Mouse (Mus musculus) ovary, postnatal 36 days (tissue): ENCODE measurements around the gene Phlpp1.

ENCODE experiments used
- DNase-seq: peaks from one replicate; pipeline ENCODE4 v3.0.0; 2022; ENCODE audit warnings: low spot score, mixed read lengths

Phlpp1 gene

GRCm38 (mm10) chr1:106164111-106164510, 7.4 kb upstream of the Phlpp1 start:
- DNase-seq: no peak

DNA sequence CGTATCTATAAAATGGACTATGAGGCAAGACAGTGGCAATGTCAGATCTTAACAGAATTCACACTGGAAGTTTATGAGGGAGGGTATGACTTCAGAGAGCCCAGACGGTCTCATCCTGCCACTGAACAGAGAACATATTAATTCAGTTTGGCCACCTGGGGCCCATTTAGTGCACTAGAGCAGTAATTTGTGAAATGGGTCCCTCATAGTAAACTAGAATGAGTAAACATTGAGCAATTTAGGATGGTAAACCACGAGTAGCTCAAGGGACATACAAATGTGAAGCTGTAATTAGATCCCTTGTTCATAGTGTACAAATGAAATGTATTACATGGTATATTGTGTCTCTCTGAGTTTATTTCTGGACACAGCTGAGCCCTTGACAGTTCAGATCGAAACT, 3.6 kb upstream of the Phlpp1 start:
- DNase-seq: no peak

DNA sequence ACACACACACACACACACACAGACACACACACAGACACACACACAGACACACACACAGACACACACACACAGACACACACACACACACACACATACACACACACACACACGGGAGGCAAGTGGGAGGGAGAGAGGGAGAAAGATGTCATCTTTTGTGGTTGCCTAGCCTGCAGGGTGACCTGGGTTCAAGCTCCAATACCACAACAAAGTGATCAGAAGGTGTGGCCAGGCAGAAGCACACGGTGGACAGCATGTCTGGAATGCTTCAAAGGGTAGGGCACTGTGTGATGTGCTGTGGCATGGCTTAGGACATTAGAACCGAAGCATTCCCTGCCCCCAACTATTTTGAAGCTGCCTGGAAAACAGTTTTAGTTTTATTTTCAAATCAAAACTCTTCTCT, 2.8 kb upstream of the Phlpp1 start:
- no peak for DNase-seq

- no peak for DNase-seq
Observed at GRCm38 (mm10) chr1:106169741-106170265, 1.7 kb upstream of the Phlpp1 start.

- DNase-seq: peak; percentile 62
Observed at GRCm38 (mm10) chr1:106172301-106172930, 864 bp downstream of the Phlpp1 start.

DNA sequence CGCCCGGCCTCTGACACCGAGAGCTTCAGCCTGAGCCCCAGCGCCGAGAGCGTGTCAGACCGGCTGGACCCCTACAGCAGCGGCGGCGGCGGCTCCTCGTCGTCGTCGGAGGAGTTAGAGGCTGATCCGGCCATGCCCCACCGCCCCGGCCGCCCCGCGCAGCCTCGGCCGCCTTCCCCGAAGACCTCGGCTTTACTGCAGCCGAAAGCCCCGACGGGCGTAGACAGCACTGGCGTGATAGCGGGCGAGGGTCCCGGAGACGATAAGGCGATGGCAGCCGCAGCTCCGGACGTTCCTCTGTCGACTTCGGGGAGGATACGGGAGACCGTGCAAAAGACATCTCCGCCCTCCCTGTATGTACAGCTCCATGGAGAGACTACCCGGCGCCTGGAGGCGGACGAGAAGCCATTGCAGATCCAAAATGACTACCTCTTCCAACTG, 1.4 kb downstream of the Phlpp1 start:
- peak; percentile 43 for DNase-seq

DNA sequence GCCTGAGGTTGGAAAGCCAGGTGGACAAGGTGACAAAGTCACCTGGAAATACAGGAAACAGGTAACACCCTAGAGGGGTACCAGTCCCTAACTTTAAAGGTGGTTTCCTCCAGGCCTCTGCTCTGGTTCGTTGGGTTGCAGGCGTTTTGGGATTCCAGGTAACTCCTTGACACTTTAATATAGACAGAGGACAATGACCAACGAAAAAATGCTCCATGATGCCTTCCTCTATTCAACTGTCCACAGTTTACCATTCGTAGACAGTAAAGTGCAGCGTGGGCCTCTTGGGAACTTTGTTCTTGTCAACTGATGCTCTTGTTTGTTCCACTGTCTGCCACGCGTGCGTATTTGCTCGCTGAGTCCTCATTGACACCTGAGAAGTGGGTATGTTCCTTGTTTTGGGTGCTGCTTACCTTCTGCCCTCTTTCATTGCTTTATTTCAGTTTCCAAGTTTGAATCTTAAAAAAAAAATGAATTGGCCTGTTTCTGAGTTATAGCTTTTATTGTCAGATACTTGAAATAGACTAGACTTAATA, 2.1 kb downstream of the Phlpp1 start:
- no peak for DNase-seq

GRCm38 (mm10) chr1:106174598-106174997, 3.0 kb downstream of the Phlpp1 start:
- DNase-seq: no peak

GRCm38 (mm10) chr1:106175360-106175759, 3.8 kb downstream of the Phlpp1 start:
- DNase-seq: no peak

- DNase-seq: no peak
Observed at GRCm38 (mm10) chr1:106176791-106177190, 5.2 kb downstream of the Phlpp1 start.

DNA sequence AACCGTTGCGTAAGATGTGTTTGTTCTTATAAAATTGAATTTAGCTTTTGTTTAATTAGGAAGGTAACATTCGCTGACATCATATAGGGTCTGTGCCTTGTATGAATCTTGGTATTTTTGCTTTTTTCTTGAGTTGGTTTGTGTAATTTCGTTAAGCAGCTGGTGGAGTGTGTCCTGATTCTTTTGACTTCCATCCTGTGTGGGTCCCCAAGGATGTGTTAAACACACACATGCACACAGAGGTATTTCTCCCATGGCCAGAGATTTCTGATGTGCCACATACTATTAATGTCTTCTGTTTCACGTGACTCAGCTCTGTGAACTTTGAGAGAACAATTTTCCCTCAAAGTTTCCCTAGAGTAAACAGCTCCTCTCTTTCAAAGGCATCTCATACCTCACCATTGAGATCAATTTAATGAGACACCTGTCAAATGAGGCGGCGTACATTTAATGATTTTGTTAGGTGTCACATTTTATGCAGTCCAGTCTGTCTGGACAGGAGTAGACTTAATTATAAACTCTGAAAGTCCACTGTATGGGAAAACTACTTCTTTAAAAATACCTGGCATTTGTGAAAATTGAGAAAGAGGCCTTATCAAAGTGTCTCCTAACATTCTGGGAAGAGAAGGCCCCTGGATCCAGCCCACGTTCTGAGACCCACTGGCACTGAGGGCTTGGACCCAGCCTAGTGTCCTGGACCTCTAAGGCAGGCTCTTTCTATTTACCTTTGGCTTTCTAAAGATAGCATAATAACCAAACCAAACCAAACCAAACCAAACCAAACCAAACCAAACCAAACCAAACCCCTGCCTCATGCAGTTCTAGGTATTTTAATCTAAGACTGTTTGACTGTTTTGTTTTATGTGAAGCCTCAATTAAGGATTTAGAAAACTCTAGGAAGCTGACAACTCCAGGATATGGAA, 6.6 kb downstream of the Phlpp1 start:
- no peak for DNase-seq

DNA sequence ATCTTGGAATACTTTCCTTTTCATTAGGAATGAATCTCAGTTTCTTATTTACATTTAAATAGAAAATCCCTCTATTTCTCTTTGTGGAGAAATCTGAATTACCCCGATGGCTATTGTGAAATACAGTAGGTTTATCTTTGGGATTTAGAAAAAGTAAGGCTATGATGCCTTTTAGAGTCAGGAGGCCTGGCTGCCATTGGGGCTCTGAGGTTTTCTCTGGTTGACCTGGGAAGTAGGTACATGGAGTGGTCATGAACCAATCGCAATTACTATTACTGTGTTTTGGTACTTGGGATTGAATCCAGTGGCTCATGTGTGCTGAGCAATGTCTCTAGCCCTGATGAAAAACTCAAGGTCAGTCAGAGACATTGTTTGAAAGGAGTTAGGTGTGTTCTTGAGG, 12.1 kb downstream of the Phlpp1 start:
- DNase-seq: no peak

GRCm38 (mm10) chr1:106184780-106185460, 13.4 kb downstream of the Phlpp1 start:
- no peak for DNase-seq

GRCm38 (mm10) chr1:106185461-106185924, 13.9 kb downstream of the Phlpp1 start:
- no peak for DNase-seq

- DNase-seq: no peak
Observed at GRCm38 (mm10) chr1:106186062-106186461, 14.5 kb downstream of the Phlpp1 start.

DNA sequence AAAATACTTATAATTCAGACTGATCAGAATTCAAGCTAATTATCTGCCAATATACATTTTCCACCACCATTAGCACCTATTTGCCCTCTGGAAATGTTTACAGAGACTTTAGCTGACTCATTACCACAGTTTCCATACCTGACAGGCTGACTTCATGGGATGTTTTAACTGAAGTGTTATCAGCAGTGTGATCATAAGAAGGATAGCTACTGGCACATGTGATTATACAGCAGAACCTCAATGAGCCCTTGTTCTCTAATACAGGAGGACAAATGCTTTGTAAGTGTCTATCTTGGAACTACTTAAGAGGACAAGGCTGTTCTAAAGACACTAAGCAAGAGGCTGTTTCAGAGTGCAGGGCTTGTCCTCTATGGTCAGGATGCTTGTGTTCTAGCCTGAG, 15.9 kb downstream of the Phlpp1 start:
- no peak for DNase-seq

DNA sequence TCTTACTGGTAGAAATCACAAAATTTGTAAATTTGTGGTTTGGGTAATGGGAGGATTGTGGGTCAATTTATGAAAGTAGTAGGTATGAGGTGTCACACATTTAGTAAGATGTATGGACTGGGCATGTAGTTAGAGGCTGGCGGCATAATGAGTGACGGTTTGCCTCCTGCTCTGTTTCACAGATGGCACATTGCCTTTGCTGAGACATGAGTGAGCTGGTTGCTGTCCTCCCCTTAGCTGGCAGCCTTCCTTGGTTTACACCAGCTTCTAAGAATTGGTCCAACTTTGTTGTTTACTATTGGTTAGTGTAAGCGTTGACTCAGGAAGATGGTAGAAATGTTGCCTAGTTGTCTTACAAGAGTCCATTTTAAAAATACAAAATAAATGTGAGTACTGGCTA, 17.2 kb downstream of the Phlpp1 start:
- DNase-seq: no peak

GRCm38 (mm10) chr1:106189311-106189710, 17.8 kb downstream of the Phlpp1 start:
- no peak for DNase-seq

DNA sequence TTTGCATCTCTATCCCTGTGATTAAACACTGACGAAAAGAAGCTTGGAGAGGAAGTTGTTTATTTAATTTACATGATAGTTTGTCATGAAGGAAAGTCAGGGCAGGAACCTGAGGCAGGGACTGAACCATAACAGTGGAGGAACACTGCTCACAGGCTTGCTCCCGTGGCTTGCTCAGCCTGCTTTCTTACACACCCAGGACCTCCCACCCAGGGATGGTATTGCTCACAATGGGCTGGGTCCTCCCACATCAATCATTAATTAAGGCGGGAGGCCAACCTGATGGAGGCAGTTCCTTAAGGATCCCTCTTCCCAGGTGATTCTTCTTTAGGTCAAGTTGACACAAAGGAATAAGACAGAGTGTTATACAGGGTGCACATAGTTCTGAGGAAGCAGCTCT, 19.1 kb downstream of the Phlpp1 start:
- DNase-seq: no peak

- DNase-seq: no peak
Observed at GRCm38 (mm10) chr1:106191885-106192284, 20.3 kb downstream of the Phlpp1 start.

GRCm38 (mm10) chr1:106192864-106193470, 21.4 kb downstream of the Phlpp1 start:
- DNase-seq: no peak

- DNase-seq: no peak
Observed at GRCm38 (mm10) chr1:106193487-106193886, 21.9 kb downstream of the Phlpp1 start.
